18 mouse cellular contexts compared by ENCODE assay signal in genomic region chr4:148603376-148604139, GRCm38 (mm10). TPM values are rescaled to one million over a fixed set of nuclear protein-coding genes. Genes with fewer than 3 reads are reported as not detected.
DNase-seq lines count a peak whose midpoint lies in the region; ATAC-seq and TF ChIP-seq lines count a peak whose summit lies in the region.
"Had no signal": no experiment of that assay in that cellular context is flagged by ENCODE, and none has a peak within 500 bp of the region (broad histone marks: within the 10 kb centered on the region; RNA-seq: fewer than 3 reads in every experiment).

No protein-coding gene starts in this region.

- H3K27ac ChIP-seq in embryonic facial prominence, embryonic 12.5 days, result no peak overlapping the region
- no peak overlapping the region for H3K27ac ChIP-seq in embryonic facial prominence, embryonic 10.5 days (replicated peaks)
- H3K27ac ChIP-seq in limb, embryonic 15.5 days, result no peak overlapping the region
- H3K27ac ChIP-seq in limb, embryonic 10.5 days, result no peak overlapping the region
- no peak overlapping the region for H3K27ac ChIP-seq in MEL (ENCODE audit: control insufficient read depth, low read depth, low read length)
- H3K27ac ChIP-seq in embryonic fibroblast, embryonic 13.5 days (ENCODE audit: insufficient read depth, low read length), result peak overlapping the region; percentile 36; the same call in 1 of the 2 replicates
- H3K27ac ChIP-seq: heart, embryonic 15.5 days; limb, embryonic 13.5 days; neural tube, embryonic 15.5 days had no signal

- TF ChIP-seq CTCF in MEL (IDR thresholded peaks at IDR 0.05 in 2 of 3, conservative IDR thresholded peaks at IDR 0.05 in 1 of 3; ENCODE audit: control insufficient read depth in 1 of 3, insufficient read depth in 1 of 3, low read depth in 2 of 3, low read length in 3 of 3, poor library complexity in 1 of 3, severe bottlenecking in 1 of 3), result no peak
- TF ChIP-seq CTCF in embryonic fibroblast, embryonic 13.5 days (IDR thresholded peaks at IDR 0.05; ENCODE audit: borderline replicate concordance, insufficient read depth, low read length), result no peak

- H3K4me1 ChIP-seq in embryonic facial prominence, embryonic 12.5 days, result no peaks in the 10 kb centered on the region
- H3K4me1 ChIP-seq in embryonic facial prominence, embryonic 10.5 days, result peaks cover 8% of the 10 kb centered on the region
- 0 out of 2 replicates have a peak, but pooled peaks cover under 1% of the 10 kb centered on the region for H3K4me1 ChIP-seq in limb, embryonic 15.5 days
- H3K4me1 ChIP-seq in limb, embryonic 10.5 days, result no peaks in the 10 kb centered on the region; the same call in 1 of the 2 replicates
- H3K4me1 ChIP-seq in MEL (ENCODE audit: control insufficient read depth in 1 of 2, insufficient read depth in 2 of 2, low read length in 2 of 2), result 0 out of 4 replicates have a peak, but pooled peaks cover 0 to 3% of the 10 kb centered on the region in 2 experiments
- peaks cover 3% of the 10 kb centered on the region; the same call in 1 of the 2 replicates for H3K4me1 ChIP-seq in embryonic fibroblast, embryonic 13.5 days (ENCODE audit: control insufficient read depth, insufficient read depth, low read length)
- H3K4me1 ChIP-seq: limb, embryonic 13.5 days; neural tube, embryonic 15.5 days had no signal

- WGBS in embryonic facial prominence, embryonic 12.5 days, result 71% methylated on average over 10 of the region's 10 CpGs
- WGBS in embryonic facial prominence, embryonic 10.5 days, result 65% methylated on average over 10 of the region's 10 CpGs
- 65% methylated on average over 10 of the region's 10 CpGs for WGBS in limb, embryonic 15.5 days
- 69% methylated on average over 10 of the region's 10 CpGs for WGBS in limb, embryonic 10.5 days

- 0 out of 2 replicates have a peak, but pooled peaks have one; percentile 2 for ATAC-seq in embryonic facial prominence, embryonic 12.5 days (ENCODE audit: insufficient number of reproducible peaks, insufficient read depth, low FRiP score, low TSS enrichment)
- 0 out of 2 replicates have a peak, but pooled peaks have one; percentile 16 for ATAC-seq in limb, embryonic 15.5 days (ENCODE audit: insufficient number of reproducible peaks, low FRiP score, low TSS enrichment, low read depth)
- ATAC-seq: inflammation-experienced regulatory T-cells, adult 6 months had no signal

- TF ChIP-seq EP300 in MEL (IDR thresholded peaks at IDR 0.05; ENCODE audit: low read depth in 1 of 2, low read length in 2 of 2), result no peak

- no peak for DNase-seq in embryonic facial prominence, embryonic 10.5 days (ENCODE audit: low spot score)
- DNase-seq in limb, embryonic 10.5 days (ENCODE audit: low spot score), result no peak
- peak; percentile 48 for DNase-seq in MEL (ENCODE audit: low read depth, low spot score)
- DNase-seq in thymus, postnatal 0 days (ENCODE audit: low spot score), result no peak
- DNase-seq in retina, postnatal 1 day, result no peak
- DNase-seq: B cell, adult 2 months; cerebellum, adult 18-20 months; kidney, adult 9 months had no signal

- no peaks in the 10 kb centered on the region for H3K27me3 ChIP-seq in embryonic facial prominence, embryonic 12.5 days
- no peaks in the 10 kb centered on the region for H3K27me3 ChIP-seq in embryonic facial prominence, embryonic 10.5 days (replicated peaks; ENCODE audit: low read depth, poor library complexity, severe bottlenecking)
- H3K27me3 ChIP-seq in limb, embryonic 15.5 days, result no peaks in the 10 kb centered on the region
- no peaks in the 10 kb centered on the region for H3K27me3 ChIP-seq in limb, embryonic 10.5 days (ENCODE audit: low read depth, poor library complexity, severe bottlenecking)
- no peaks in the 10 kb centered on the region for H3K27me3 ChIP-seq in MEL (ENCODE audit: control insufficient read depth in 1 of 2, insufficient read depth in 2 of 2, low read length in 2 of 2)
- H3K27me3 ChIP-seq: heart, embryonic 15.5 days; limb, embryonic 13.5 days; neural tube, embryonic 15.5 days had no signal

- H3K9me3 ChIP-seq in embryonic facial prominence, embryonic 12.5 days, result 0 out of 2 replicates have a peak, but pooled peaks cover 3% of the 10 kb centered on the region
- peaks cover 5% of the 10 kb centered on the region; the same call in 1 of the 2 replicates for H3K9me3 ChIP-seq in embryonic facial prominence, embryonic 10.5 days
- H3K9me3 ChIP-seq in limb, embryonic 15.5 days, result no peaks in the 10 kb centered on the region
- no peaks in the 10 kb centered on the region; the same call in 1 of the 2 replicates for H3K9me3 ChIP-seq in limb, embryonic 10.5 days (replicated peaks)
- H3K9me3 ChIP-seq in MEL (replicated peaks; ENCODE audit: insufficient read depth, low read length), result no peaks in the 10 kb centered on the region
- H3K9me3 ChIP-seq: heart, embryonic 15.5 days; limb, embryonic 13.5 days; neural tube, embryonic 15.5 days had no signal

- no peaks in the 10 kb centered on the region for H3K79me2 ChIP-seq in MEL (ENCODE audit: control insufficient read depth, insufficient read depth, low read length, poor library complexity)

- H3K9ac ChIP-seq in embryonic facial prominence, embryonic 12.5 days, result no peak overlapping the region
- no peak overlapping the region for H3K9ac ChIP-seq in limb, embryonic 15.5 days
- H3K9ac ChIP-seq in MEL (ENCODE audit: control insufficient read depth, low read depth, low read length, poor library complexity, severe bottlenecking), result no peak overlapping the region
- H3K9ac ChIP-seq: heart, embryonic 15.5 days; limb, embryonic 13.5 days; neural tube, embryonic 15.5 days had no signal

- peaks cover 11% of the 10 kb centered on the region for H3K36me3 ChIP-seq in embryonic facial prominence, embryonic 12.5 days
- peaks cover 34% of the 10 kb centered on the region for H3K36me3 ChIP-seq in embryonic facial prominence, embryonic 10.5 days (replicated peaks)
- peaks cover 12% of the 10 kb centered on the region for H3K36me3 ChIP-seq in limb, embryonic 15.5 days
- peaks cover 31% of the 10 kb centered on the region for H3K36me3 ChIP-seq in limb, embryonic 10.5 days
- H3K36me3 ChIP-seq in MEL (ENCODE audit: control insufficient read depth in 1 of 2, insufficient read depth in 2 of 2, low read length in 2 of 2), result no peaks in the 10 kb centered on the region

- no peak for TF ChIP-seq POLR2A in MEL (IDR thresholded peaks at IDR 0.05; ENCODE audit: control insufficient read depth in 1 of 2, insufficient read depth in 1 of 2, low read depth in 1 of 2, low read length in 2 of 2, poor library complexity in 1 of 2)
- TF ChIP-seq POLR2A in embryonic fibroblast, embryonic 13.5 days (IDR thresholded peaks at IDR 0.05; ENCODE audit: low read depth, low read length), result no peak

- H3K4me3 ChIP-seq in embryonic facial prominence, embryonic 12.5 days, result no peak overlapping the region
- no peak overlapping the region for H3K4me3 ChIP-seq in embryonic facial prominence, embryonic 10.5 days
- no peak overlapping the region for H3K4me3 ChIP-seq in limb, embryonic 15.5 days
- no peak overlapping the region for H3K4me3 ChIP-seq in limb, embryonic 10.5 days
- H3K4me3 ChIP-seq in MEL (ENCODE audit: control insufficient read depth in 1 of 2, insufficient read depth in 1 of 2, low read depth in 2 of 2, low read length in 2 of 2), result no peak overlapping the region
- H3K4me3 ChIP-seq in embryonic fibroblast, embryonic 13.5 days (ENCODE audit: insufficient read depth, low read length), result no peak overlapping the region
- H3K4me3 ChIP-seq: heart, embryonic 15.5 days; limb, embryonic 13.5 days; neural tube, embryonic 15.5 days had no signal

- H3K4me2 ChIP-seq in embryonic facial prominence, embryonic 12.5 days (replicated peaks), result no peak overlapping the region
- no peak overlapping the region for H3K4me2 ChIP-seq in limb, embryonic 15.5 days
- H3K4me2 ChIP-seq: heart, embryonic 15.5 days; limb, embryonic 13.5 days; neural tube, embryonic 15.5 days had no signal

- no peak for TF ChIP-seq RAD21 in MEL (IDR thresholded peaks at IDR 0.05; ENCODE audit: low read depth, low read length)

RNA-seq across cellular contexts. Expression of gene Masp2, which starts 1.2 kb away (rescaled TPM):
- polyA plus RNA-seq in embryonic facial prominence, embryonic 12.5 days (2016; fragmentation: Nextera tagmentation; extraction: Ambion mirVana), result 0.25 and 0.54 TPM in 2 replicates
- polyA plus RNA-seq in embryonic facial prominence, embryonic 10.5 days (2016; fragmentation: Nextera tagmentation; extraction: Ambion mirVana), result 0.35 TPM in 1 of 2 replicates, not detected in the other
- 0.32 and 0.45 TPM in 2 replicates for polyA plus RNA-seq in limb, embryonic 15.5 days (2015; fragmentation: Nextera tagmentation; extraction: Ambion mirVana)
- polyA plus RNA-seq in limb, embryonic 10.5 days (2016; fragmentation: Nextera tagmentation; extraction: Ambion mirVana), result 0.33 and 0.51 TPM in 2 replicates
- total RNA-seq in MEL (2012; rRNA removed), result 0.75 and 1.4 TPM in 2 replicates
- polyA plus RNA-seq in MEL (2012; ENCODE audit: insufficient read depth in 1 of 2, insufficient read length in 2 of 2, low read depth in 1 of 2, low replicate concordance in 2 of 2, missing spikeins in 1 of 2), result under 1 TPM in 1 of 2 experiments, not detected in 1; 0.38 TPM
- not detected in 2 replicates for polyA plus RNA-seq in embryonic fibroblast, embryonic 13.5 days (2011; ENCODE audit: insufficient read length, low read depth, missing spikeins)
- polyA plus RNA-seq in thymus, postnatal 0 days (2015; fragmentation: Nextera tagmentation; extraction: Ambion mirVana), result 0.34 TPM in 1 of 2 replicates, not detected in the other
- polyA plus RNA-seq: heart, embryonic 15.5 days had no signal

RNA-seq across cellular contexts. Expression of gene Srm, which starts 12.3 kb away (rescaled TPM):
- polyA plus RNA-seq in embryonic facial prominence, embryonic 12.5 days (2016; fragmentation: Nextera tagmentation; extraction: Ambion mirVana), result 206 and 210 TPM in 2 replicates
- polyA plus RNA-seq in embryonic facial prominence, embryonic 10.5 days (2016; fragmentation: Nextera tagmentation; extraction: Ambion mirVana), result 248 and 267 TPM in 2 replicates
- polyA plus RNA-seq in limb, embryonic 15.5 days (2015; fragmentation: Nextera tagmentation; extraction: Ambion mirVana), result 247 and 256 TPM in 2 replicates
- 249 and 363 TPM in 2 replicates for polyA plus RNA-seq in limb, embryonic 10.5 days (2016; fragmentation: Nextera tagmentation; extraction: Ambion mirVana)
- 299 and 332 TPM in 2 replicates for total RNA-seq in MEL (2012; rRNA removed)
- polyA plus RNA-seq in MEL (2012; ENCODE audit: insufficient read depth in 1 of 2, insufficient read length in 2 of 2, low read depth in 1 of 2, low replicate concordance in 2 of 2, missing spikeins in 1 of 2), result 100 to 1,000 TPM; 305 to 765 TPM
- polyA plus RNA-seq in embryonic fibroblast, embryonic 13.5 days (2011; ENCODE audit: insufficient read length, low read depth, missing spikeins), result 110 and 114 TPM in 2 replicates
- polyA plus RNA-seq in thymus, postnatal 0 days (2015; fragmentation: Nextera tagmentation; extraction: Ambion mirVana), result 163 and 181 TPM in 2 replicates

RNA-seq across cellular contexts. Expression of gene Tardbp, which starts 23.3 kb away (rescaled TPM):
- 362 and 375 TPM in 2 replicates for polyA plus RNA-seq in embryonic facial prominence, embryonic 12.5 days (2016; fragmentation: Nextera tagmentation; extraction: Ambion mirVana)
- polyA plus RNA-seq in embryonic facial prominence, embryonic 10.5 days (2016; fragmentation: Nextera tagmentation; extraction: Ambion mirVana), result 450 and 455 TPM in 2 replicates
- 287 and 301 TPM in 2 replicates for polyA plus RNA-seq in limb, embryonic 15.5 days (2015; fragmentation: Nextera tagmentation; extraction: Ambion mirVana)
- 446 and 455 TPM in 2 replicates for polyA plus RNA-seq in limb, embryonic 10.5 days (2016; fragmentation: Nextera tagmentation; extraction: Ambion mirVana)
- 209 and 211 TPM in 2 replicates for total RNA-seq in MEL (2012; rRNA removed)
- 100 to 1,000 TPM in 1 of 2 experiments, not detected in 1; 455 TPM for polyA plus RNA-seq in MEL (2012; ENCODE audit: insufficient read depth in 1 of 2, insufficient read length in 2 of 2, low read depth in 1 of 2, low replicate concordance in 2 of 2, missing spikeins in 1 of 2)
- polyA plus RNA-seq in embryonic fibroblast, embryonic 13.5 days (2011; ENCODE audit: insufficient read length, low read depth, missing spikeins), result 404 and 424 TPM in 2 replicates
- polyA plus RNA-seq in thymus, postnatal 0 days (2015; fragmentation: Nextera tagmentation; extraction: Ambion mirVana), result 330 and 343 TPM in 2 replicates

RNA-seq across cellular contexts. Expression of gene Gm572, which starts 39.6 kb away (rescaled TPM):
- polyA plus RNA-seq in embryonic facial prominence, embryonic 12.5 days (2016; fragmentation: Nextera tagmentation; extraction: Ambion mirVana), result not detected in 2 replicates
- polyA plus RNA-seq in embryonic facial prominence, embryonic 10.5 days (2016; fragmentation: Nextera tagmentation; extraction: Ambion mirVana), result not detected in 2 replicates
- not detected in 2 replicates for polyA plus RNA-seq in limb, embryonic 15.5 days (2015; fragmentation: Nextera tagmentation; extraction: Ambion mirVana)
- not detected in 2 replicates for polyA plus RNA-seq in limb, embryonic 10.5 days (2016; fragmentation: Nextera tagmentation; extraction: Ambion mirVana)
- not detected in 2 replicates for total RNA-seq in MEL (2012; rRNA removed)
- polyA plus RNA-seq in MEL (2012; ENCODE audit: insufficient read depth in 1 of 2, insufficient read length in 2 of 2, low read depth in 1 of 2, low replicate concordance in 2 of 2, missing spikeins in 1 of 2), result not detected
- not detected in 2 replicates for polyA plus RNA-seq in embryonic fibroblast, embryonic 13.5 days (2011; ENCODE audit: insufficient read length, low read depth, missing spikeins)
- polyA plus RNA-seq in thymus, postnatal 0 days (2015; fragmentation: Nextera tagmentation; extraction: Ambion mirVana), result 0.09 TPM in 1 of 2 replicates, not detected in the other
- total RNA-seq: monocyte, adult 5-6 weeks had no signal
- polyA plus RNA-seq: gonadal fat pad, adult 2 months; hindbrain, embryonic 11.5 days; inflammation-experienced regulatory T-cells, adult 6 months; limb, embryonic 13.5 days; neural tube, embryonic 15.5 days had no signal

RNA-seq across cellular contexts. Expression of gene Exosc10, which starts 45.3 kb away (rescaled TPM):
- polyA plus RNA-seq in embryonic facial prominence, embryonic 12.5 days (2016; fragmentation: Nextera tagmentation; extraction: Ambion mirVana), result 106 and 109 TPM in 2 replicates
- 98.8 and 108 TPM in 2 replicates for polyA plus RNA-seq in embryonic facial prominence, embryonic 10.5 days (2016; fragmentation: Nextera tagmentation; extraction: Ambion mirVana)
- 82.1 and 83.3 TPM in 2 replicates for polyA plus RNA-seq in limb, embryonic 15.5 days (2015; fragmentation: Nextera tagmentation; extraction: Ambion mirVana)
- polyA plus RNA-seq in limb, embryonic 10.5 days (2016; fragmentation: Nextera tagmentation; extraction: Ambion mirVana), result 108 and 115 TPM in 2 replicates
- total RNA-seq in MEL (2012; rRNA removed), result 57.3 and 71.5 TPM in 2 replicates
- polyA plus RNA-seq in MEL (2012; ENCODE audit: insufficient read depth in 1 of 2, insufficient read length in 2 of 2, low read depth in 1 of 2, low replicate concordance in 2 of 2, missing spikeins in 1 of 2), result 100 to 1,000 TPM in 1 of 2 experiments, 10 to 100 TPM in 1; 90.5 to 109 TPM
- 50.4 and 50.7 TPM in 2 replicates for polyA plus RNA-seq in embryonic fibroblast, embryonic 13.5 days (2011; ENCODE audit: insufficient read length, low read depth, missing spikeins)
- 73.1 and 82.6 TPM in 2 replicates for polyA plus RNA-seq in thymus, postnatal 0 days (2015; fragmentation: Nextera tagmentation; extraction: Ambion mirVana)
